Mouse (Mus musculus): ENCODE data around the gene Pbxip1. TPM values are rescaled to one million over a fixed set of nuclear protein-coding genes. Genes with fewer than 3 reads are reported as not detected.

Gene Pbxip1
- polyA plus RNA-seq, 1 experiment from 2014 or later: 26.2 TPM

DNA sequence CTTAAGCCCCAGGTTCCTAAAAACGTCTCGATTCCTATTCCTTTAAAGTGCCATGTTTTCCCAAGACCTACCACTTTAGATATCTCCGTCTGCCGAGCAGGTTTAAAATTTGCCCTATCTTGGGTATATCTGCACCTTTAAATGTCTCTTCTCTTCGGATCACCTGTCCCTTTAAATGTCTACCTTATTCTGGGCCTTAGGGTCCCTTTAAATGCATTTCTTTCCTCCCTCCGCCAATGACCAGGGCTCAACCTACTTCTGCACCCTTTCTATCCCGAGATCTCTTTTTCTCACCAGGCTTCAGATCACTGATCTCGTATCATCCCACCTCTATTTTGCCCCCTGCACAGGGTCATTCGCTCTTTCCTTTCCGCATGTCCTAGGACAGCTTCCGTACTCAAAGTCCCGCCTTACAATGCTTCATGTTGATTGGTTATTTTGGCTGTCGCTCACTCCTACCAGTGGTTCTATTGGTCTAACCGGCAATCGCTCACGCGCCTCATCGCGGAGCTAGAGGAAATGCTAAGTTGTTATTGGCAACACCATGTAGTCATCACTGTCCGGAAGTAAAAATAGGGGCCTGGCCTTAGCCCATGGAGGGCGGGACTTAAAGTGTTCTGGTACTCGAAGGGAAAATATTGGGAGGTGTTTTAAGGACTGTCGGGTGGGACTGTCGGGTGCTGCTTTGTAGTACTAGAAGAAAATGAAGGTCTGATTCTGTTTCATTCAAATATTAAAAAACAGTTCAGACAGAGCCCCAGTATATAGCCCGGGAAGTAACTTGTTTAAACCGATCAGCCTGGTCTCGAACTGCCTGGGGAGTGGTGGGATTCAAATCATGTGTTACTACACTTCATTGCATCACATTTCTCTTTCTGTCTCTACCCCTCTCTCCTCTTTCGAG, 24.8 kb upstream of the Pbxip1 start, which contains the start of gene Flad1:
Gene Flad1, minus strand, starts transcription at position 381 of the 904 bp plus-strand sequence.
- peak within 1 kb of the TSS; percentile 60 for H3K9ac ChIP-seq
- H3K27me3 ChIP-seq: no peaks in the 10 kb centered on the region
- H3K4me2 ChIP-seq (replicated peaks): peak within 1 kb of the TSS; percentile 65
- H3K9me3 ChIP-seq (replicated peaks): no peaks in the 10 kb centered on the region
- peak within 1 kb of the TSS; percentile 44 for H3K4me3 ChIP-seq
- H3K27ac ChIP-seq: peak within 1 kb of the TSS; percentile 40
- peaks cover 25% of the 10 kb centered on the region for H3K36me3 ChIP-seq
- 6% methylated on average over 28 of the region's 28 CpGs for WGBS
- H3K4me1 ChIP-seq: peaks cover 20% of the 10 kb centered on the region
- peak; percentile 100 for ATAC-seq (ENCODE audit: low FRiP score)

- H3K27me3 ChIP-seq: no peaks in the 10 kb centered on the region
- H3K9ac ChIP-seq: no peak overlapping the region
- H3K4me2 ChIP-seq (replicated peaks): no peak overlapping the region
- no peaks in the 10 kb centered on the region for H3K9me3 ChIP-seq (replicated peaks)
- 97% methylated on average over 8 of the region's 8 CpGs for whole genome bisulfite sequencing
- no peak overlapping the region for H3K27ac ChIP-seq
- no peak for ATAC-seq (ENCODE audit: low FRiP score)
- peaks cover 32% of the 10 kb centered on the region for H3K4me1 ChIP-seq
- peaks cover 25% of the 10 kb centered on the region for H3K36me3 ChIP-seq
- H3K4me3 ChIP-seq: no peak overlapping the region
These were observed 20.3 kb upstream of the Pbxip1 start for GRCm38 (mm10) chr3:89416158-89416557.

- no peaks in the 10 kb centered on the region for H3K27me3 ChIP-seq
- H3K9ac ChIP-seq: peak overlapping the region; percentile 60
- H3K4me2 ChIP-seq (replicated peaks): peak overlapping the region; percentile 85
- peaks cover 40% of the 10 kb centered on the region for H3K4me1 ChIP-seq
- H3K9me3 ChIP-seq (replicated peaks): no peaks in the 10 kb centered on the region
- H3K27ac ChIP-seq: peak overlapping the region; percentile 78; the same call in 1 of the 2 replicates
- H3K36me3 ChIP-seq: peaks cover 25% of the 10 kb centered on the region
- H3K4me3 ChIP-seq: peak overlapping the region; percentile 59
- 36% methylated on average over 2 of the region's 2 CpGs for WGBS
- ATAC-seq (ENCODE audit: low FRiP score): no peak
These were observed 19.4 kb upstream of the Pbxip1 start for GRCm38 (mm10) chr3:89417131-89417530.

DNA sequence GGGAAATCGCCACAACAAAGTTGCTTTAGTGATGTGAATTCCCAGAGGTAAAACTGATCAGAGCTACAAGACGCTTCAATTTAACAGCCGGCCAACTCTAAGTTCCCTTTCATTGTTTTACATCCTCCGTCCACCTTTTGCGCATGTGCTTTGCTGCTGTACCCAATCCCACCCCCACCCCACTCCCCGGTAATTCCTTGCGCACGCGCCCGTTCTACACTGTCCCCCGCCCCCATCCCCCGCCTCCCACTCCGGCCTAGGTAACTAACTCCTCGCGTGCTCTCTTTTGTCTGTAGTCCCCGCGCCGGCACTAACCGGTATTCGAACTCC, 18.7 kb upstream of the Pbxip1 start:
- Histone ChIP-seq H3K27me3 (no peaks in the 10 kb centered on the region), H3K4me2 (replicated peaks) (peak overlapping the region; percentile 85), H3K4me3 (peak overlapping the region; percentile 59), H3K9ac (peak overlapping the region; percentile 60), H3K4me1 (peaks cover 43% of the 10 kb centered on the region), H3K27ac (peak overlapping the region; percentile 78), H3K36me3 (peaks cover 25% of the 10 kb centered on the region), H3K9me3 (replicated peaks) (no peaks in the 10 kb centered on the region)
- WGBS: under 1% methylated on average over 20 of the region's 20 CpGs
- ATAC-seq (ENCODE audit: low FRiP score): peak; percentile 47

GRCm38 (mm10) chr3:89418170-89418860, 18.2 kb upstream of the Pbxip1 start, which contains the start of the genes Cks1b and Shc1:
Cks1b (minus strand) TSS chr3:89418383.
Shc1 (plus strand) TSS chr3:89418443.
- H3K4me1 ChIP-seq: peaks cover 45% of the 10 kb centered on the region
- H3K9me3 ChIP-seq (replicated peaks): no peaks in the 10 kb centered on the region
- no peaks in the 10 kb centered on the region for H3K27me3 ChIP-seq
- peak within 1 kb of the TSS; percentile 85 for H3K4me2 ChIP-seq (replicated peaks)
- peaks cover 25% of the 10 kb centered on the region for H3K36me3 ChIP-seq
- ATAC-seq (ENCODE audit: low FRiP score): peak; percentile 97
- peak within 1 kb of the TSS; percentile 72 for H3K9ac ChIP-seq
- WGBS: under 1% methylated on average over 39 of the region's 39 CpGs
- peak within 1 kb of the TSS; percentile 59 for H3K4me3 ChIP-seq
- peak within 1 kb of the TSS; percentile 91 for H3K27ac ChIP-seq

- peaks cover 46% of the 10 kb centered on the region for H3K4me1 ChIP-seq
- H3K9ac ChIP-seq: peak overlapping the region; percentile 72
- WGBS: under 1% methylated on average over 16 of the region's 16 CpGs
These were observed 17.6 kb upstream of the Pbxip1 start for GRCm38 (mm10) chr3:89418861-89419250.

GRCm38 (mm10) chr3:89419571-89419970, 16.9 kb upstream of the Pbxip1 start:
- peaks cover 19% of the 10 kb centered on the region for H3K36me3 ChIP-seq
- ATAC-seq (ENCODE audit: low FRiP score): no peak
- H3K4me3 ChIP-seq: peak overlapping the region; percentile 59
- no peaks in the 10 kb centered on the region for H3K9me3 ChIP-seq (replicated peaks)
- H3K27me3 ChIP-seq: no peaks in the 10 kb centered on the region
- H3K4me2 ChIP-seq (replicated peaks): peak overlapping the region; percentile 85
- 3% methylated on average over 9 of the region's 9 CpGs for WGBS
- H3K27ac ChIP-seq: peak overlapping the region; percentile 91
- H3K4me1 ChIP-seq: peaks cover 46% of the 10 kb centered on the region
- peak overlapping the region; percentile 72 for H3K9ac ChIP-seq

More at GRCm38 (mm10) chr3:89418861-89419250, 17.6 kb upstream of the Pbxip1 start:
- no peaks in the 10 kb centered on the region for H3K9me3 ChIP-seq (replicated peaks)
- peak overlapping the region; percentile 91 for H3K27ac ChIP-seq
- peaks cover 23% of the 10 kb centered on the region for H3K36me3 ChIP-seq
- H3K4me2 ChIP-seq (replicated peaks): peak overlapping the region; percentile 85
- ATAC-seq (ENCODE audit: low FRiP score): peak; percentile 20
- no peaks in the 10 kb centered on the region for H3K27me3 ChIP-seq
- peak overlapping the region; percentile 59 for H3K4me3 ChIP-seq

GRCm38 (mm10) chr3:89419981-89420380, 16.5 kb upstream of the Pbxip1 start:
- Histone ChIP-seq H3K4me1 (peaks cover 46% of the 10 kb centered on the region), H3K36me3 (peaks cover 19% of the 10 kb centered on the region), H3K9me3 (replicated peaks) (no peaks in the 10 kb centered on the region), H3K9ac (peak overlapping the region; percentile 72), H3K4me2 (replicated peaks) (peak overlapping the region; percentile 85), H3K4me3 (peak overlapping the region; percentile 59), H3K27ac (peak overlapping the region; percentile 91), H3K27me3 (no peaks in the 10 kb centered on the region)
- WGBS: 33% methylated on average over 3 of the region's 3 CpGs
- no peak for ATAC-seq (ENCODE audit: low FRiP score)

GRCm38 (mm10) chr3:89420421-89420820, 16.1 kb upstream of the Pbxip1 start:
- no peak overlapping the region for H3K4me3 ChIP-seq
- peaks cover 46% of the 10 kb centered on the region for H3K4me1 ChIP-seq

GRCm38 (mm10) chr3:89421002-89421774, 15.3 kb upstream of the Pbxip1 start:
- H3K4me1 ChIP-seq: peaks cover 46% of the 10 kb centered on the region
- peaks cover 13% of the 10 kb centered on the region for H3K36me3 ChIP-seq
- 4% methylated on average over 11 of the region's 11 CpGs for WGBS
- peak overlapping the region; percentile 65 for H3K4me2 ChIP-seq (replicated peaks)
- H3K9me3 ChIP-seq (replicated peaks): no peaks in the 10 kb centered on the region
- peak overlapping the region; percentile 64 for H3K9ac ChIP-seq
- no peaks in the 10 kb centered on the region for H3K27me3 ChIP-seq
- H3K4me3 ChIP-seq: peak overlapping the region; percentile 38
- peak overlapping the region; percentile 67 for H3K27ac ChIP-seq
- peak; percentile 24; the same call in 1 of the 2 replicates for ATAC-seq (ENCODE audit: low FRiP score)

More at GRCm38 (mm10) chr3:89420421-89420820, 16.1 kb upstream of the Pbxip1 start:
- H3K27ac ChIP-seq: peak overlapping the region; percentile 67; the same call in 1 of the 2 replicates
- peak overlapping the region; percentile 65 for H3K4me2 ChIP-seq (replicated peaks)
- H3K36me3 ChIP-seq: peaks cover 21% of the 10 kb centered on the region
- 72% methylated on average over 2 of the region's 2 CpGs for WGBS
- no peak for ATAC-seq (ENCODE audit: low FRiP score)
- H3K9me3 ChIP-seq (replicated peaks): no peaks in the 10 kb centered on the region
- no peak overlapping the region for H3K9ac ChIP-seq
- H3K27me3 ChIP-seq: no peaks in the 10 kb centered on the region

- WGBS: 5% methylated on average over 21 of the region's 22 CpGs
- Histone ChIP-seq H3K4me1 (peaks cover 39% of the 10 kb centered on the region), H3K27me3 (no peaks in the 10 kb centered on the region), H3K9ac (peak overlapping the region; percentile 64), H3K27ac (peak overlapping the region; percentile 67), H3K9me3 (replicated peaks) (no peaks in the 10 kb centered on the region), H3K4me3 (peak overlapping the region; percentile 38), H3K4me2 (replicated peaks) (peak overlapping the region; percentile 65), H3K36me3 (peaks cover 14% of the 10 kb centered on the region)
- no peak for ATAC-seq (ENCODE audit: low FRiP score)
These were observed 14.6 kb upstream of the Pbxip1 start for GRCm38 (mm10) chr3:89421810-89422473.

All from hindbrain, embryonic 12.5 days (tissue).